Comparison of ENCODE assay signal across 32 mouse cellular contexts in genomic region chr5:144524774-144525173, GRCm38 (mm10). TPM values are rescaled to one million over a fixed set of nuclear protein-coding genes. Genes with fewer than 3 reads are reported as not detected.
"Had no signal": no experiment of that assay in that cellular context is flagged by ENCODE, and none has a peak within 500 bp of the region (broad histone marks: within the 10 kb centered on the region; RNA-seq: fewer than 3 reads in every experiment).

No protein-coding gene starts in this region.

- ATAC-seq: hindbrain, postnatal 0 days; intestine, embryonic 16.5 days; liver, embryonic 12.5 days had no signal

- H3K4me3 ChIP-seq: heart, adult 2 months; heart, embryonic 13.5 days; heart, embryonic 15.5 days; hindbrain, embryonic 12.5 days; hindbrain, embryonic 15.5 days; kidney, embryonic 15.5 days; limb, embryonic 13.5 days; limb, embryonic 15.5 days; liver, embryonic 12.5 days had no signal

- H3K4me2 ChIP-seq: heart, embryonic 11.5 days; heart, embryonic 13.5 days; heart, embryonic 15.5 days; hindbrain, embryonic 12.5 days; hindbrain, embryonic 15.5 days; kidney, embryonic 15.5 days; limb, embryonic 13.5 days; limb, embryonic 15.5 days; liver, embryonic 12.5 days had no signal

- H3K9me3 ChIP-seq: heart, embryonic 15.5 days; hindbrain, embryonic 12.5 days; hindbrain, embryonic 15.5 days; kidney, embryonic 15.5 days; limb, embryonic 13.5 days; limb, embryonic 15.5 days had no signal

- H3K36me3 ChIP-seq: heart, embryonic 13.5 days; heart, embryonic 15.5 days; hindbrain, embryonic 12.5 days; hindbrain, embryonic 15.5 days; kidney, embryonic 15.5 days; limb, embryonic 13.5 days; limb, embryonic 15.5 days; liver, embryonic 12.5 days had no signal

- H3K27ac ChIP-seq: heart, adult 2 months; heart, embryonic 13.5 days; heart, embryonic 15.5 days; hindbrain, embryonic 12.5 days; hindbrain, embryonic 15.5 days; hindbrain, postnatal 0 days; kidney, embryonic 15.5 days; kidney, postnatal 0 days; limb, embryonic 13.5 days; limb, embryonic 15.5 days; liver, embryonic 12.5 days; liver, embryonic 14.5 days had no signal

- H3K27me3 ChIP-seq: heart, embryonic 13.5 days; heart, embryonic 15.5 days; hindbrain, embryonic 12.5 days; hindbrain, embryonic 15.5 days; kidney, embryonic 15.5 days; limb, embryonic 13.5 days; limb, embryonic 15.5 days; liver, embryonic 12.5 days had no signal

- DNase-seq: gastrocnemius, postnatal 14 days; gastrocnemius, postnatal 36 days; heart, adult 11 months; heart, adult 2 months; heart, postnatal 14 days; heart, postnatal 36 days; kidney, adult 11 months; kidney, adult 2 months; kidney, adult 9 months; kidney, postnatal 14 days; kidney, postnatal 36 days; layer of hippocampus, adult 9-11 months; layer of hippocampus, postnatal 36 days; left cerebral cortex, postnatal 4 days had no signal

- H3K9ac ChIP-seq: heart, embryonic 13.5 days; heart, embryonic 15.5 days; hindbrain, embryonic 12.5 days; hindbrain, embryonic 15.5 days; kidney, embryonic 15.5 days; limb, embryonic 13.5 days; limb, embryonic 15.5 days; liver, embryonic 12.5 days; liver, embryonic 14.5 days had no signal

- H3K4me1 ChIP-seq: heart, embryonic 15.5 days; hindbrain, embryonic 15.5 days; kidney, embryonic 15.5 days; limb, embryonic 13.5 days; limb, embryonic 15.5 days; liver, embryonic 12.5 days had no signal

RNA-seq across cellular contexts. Expression of gene Nptx2, which starts 20.9 kb away (rescaled TPM):
- total RNA-seq: gastrocnemius, adult 18-20 months; gastrocnemius, adult 8-10 months; gastrocnemius, postnatal 36 days; hematopoietic stem cell, adult 5-6 weeks had no signal
- polyA plus RNA-seq: heart, postnatal 0 days; liver, adult 2 months; liver, embryonic 12.5 days had no signal
